Mouse (Mus musculus) midbrain, embryonic 12.5 days (tissue): Measurements from ENCODE around the gene Abhd12. TPM values are rescaled to one million over a fixed set of nuclear protein-coding genes. Genes with fewer than 3 reads are reported as not detected.
"Not testable (repeated sequence)": the region's sequence is repeated elsewhere in the genome, so short reads cannot be mapped to it uniquely, and the experiment has no call there.

Source experiments
- ATAC-seq: fragments of 200-750 bp; cut with Nextera tagmentation; 2 replicates; pipeline ENCODE4 v1.8.0; 2017; ENCODE audit warnings: low read depth, moderate TSS enrichment, moderate library complexity; ENCODE audit not compliant: low FRiP score
- H3K27ac ChIP-seq: fragments of 300-500 bp; sonication (generic); replicated peaks from 2 replicates; pipeline ENCODE4 v1.5.1; 2016; ENCODE audit warnings: mild to moderate bottlenecking
- H3K27me3 ChIP-seq: fragments of 300-500 bp; sonication (generic); 2 replicates; pipeline ENCODE4 v1.6.1; 2016; ENCODE audit warnings: mild to moderate bottlenecking
- H3K36me3 ChIP-seq: fragments of 300-500 bp; sonication (generic); 2 replicates; pipeline ENCODE4 v1.6.1; 2016
- H3K4me1 ChIP-seq: fragments of 300-500 bp; sonication (generic); 2 replicates; pipeline ENCODE4 v1.6.1; 2016
- H3K4me2 ChIP-seq: fragments of 300-500 bp; sonication (generic); replicated peaks from 2 replicates; pipeline ENCODE4 v1.6.1; 2016; ENCODE audit warnings: mild to moderate bottlenecking, moderate library complexity
- H3K4me3 ChIP-seq: fragments of 300-500 bp; sonication (generic); 2 replicates; pipeline ENCODE4 v1.5.1; 2016; ENCODE audit warnings: mild to moderate bottlenecking
- H3K9ac ChIP-seq: fragments of 300-500 bp; sonication (generic); replicated peaks from 2 replicates; pipeline ENCODE4 v1.6.1; 2016; ENCODE audit warnings: mild to moderate bottlenecking, moderate library complexity
- H3K9me3 ChIP-seq: fragments of 300-500 bp; sonication (generic); 2 replicates; pipeline ENCODE4 v1.6.1; 2016; ENCODE audit warnings: mild to moderate bottlenecking
- WGBS: fragments of 180-500 bp; shearing (Covaris S2); methylation state at CpG from one replicate; pipeline ENCODE4 v1.1.7; 2016; 5-methylcytosine and 5-hydroxymethylcytosine counted together
- polyA plus RNA-seq: library from polyadenylated mRNA; unstranded; fragments of >200 nt; fragmentation: Nextera tagmentation; extraction: Ambion mirVana; gene quantifications from 2 replicates; pipeline ENCODE4 v1.2.1, GENCODE M21; 2016

The Abhd12 gene
- polyA plus RNA-seq, result 59.5 and 65.5 TPM in 2 replicates

- H3K4me1 ChIP-seq, result peaks cover 18% of the 10 kb centered on the region
- peak within 1 kb of the TSS; percentile 89 for H3K4me2 ChIP-seq
- peak; percentile 98 for ATAC-seq
- WGBS, result under 1% methylated on average over 68 of the region's 72 CpGs
- no peaks in the 10 kb centered on the region for H3K27me3 ChIP-seq
- peaks cover 7% of the 10 kb centered on the region; the same call in 1 of the 2 replicates for H3K36me3 ChIP-seq
- peak within 1 kb of the TSS; percentile 89 for H3K27ac ChIP-seq
- H3K9me3 ChIP-seq, result no peaks in the 10 kb centered on the region
- H3K4me3 ChIP-seq, result peak within 1 kb of the TSS; percentile 92
- peak within 1 kb of the TSS; percentile 92 for H3K9ac ChIP-seq
Measured at GRCm38 (mm10) chr2:150904272-150904935, at the start of gene Abhd12. Gene Abhd12, minus strand, starts transcription at chr2:150904741.

DNA sequence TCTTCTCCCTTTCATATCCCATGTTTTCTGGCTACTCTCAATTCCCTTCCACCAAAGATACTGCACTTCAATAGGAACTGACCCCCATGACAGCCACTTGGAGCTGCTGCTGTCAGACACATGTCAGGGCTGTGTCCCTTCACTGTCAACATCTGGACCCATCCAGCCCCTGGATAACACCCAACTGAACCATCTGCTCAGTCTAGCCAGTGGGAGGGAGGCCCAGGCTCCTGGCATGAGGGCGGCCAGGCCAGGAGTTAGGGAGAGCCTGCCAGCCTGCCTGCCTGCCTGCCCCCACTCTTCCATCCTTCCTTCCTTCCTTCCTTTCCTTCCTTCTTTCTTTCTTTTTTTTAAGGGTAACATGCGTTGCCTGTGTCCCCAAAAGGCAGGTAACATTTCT lies 46.7 kb upstream of the Abhd12 start:
- Histone ChIP-seq H3K4me1 (no peaks in the 10 kb centered on the region), H3K4me3 (no peak overlapping the region), H3K9me3 (no peaks in the 10 kb centered on the region), H3K27ac (no peak overlapping the region), H3K36me3 (peaks cover 61% of the 10 kb centered on the region), H3K4me2 (no peak overlapping the region), H3K27me3 (no peaks in the 10 kb centered on the region), H3K9ac (no peak overlapping the region)
- WGBS, result 97% methylated on average over 2 of the region's 2 CpGs
- no peak for ATAC-seq

GRCm38 (mm10) chr2:150950056-150950455 lies 45.5 kb upstream of the Abhd12 start:
- Histone ChIP-seq H3K4me3 (no peak overlapping the region), H3K9ac (no peak overlapping the region), H3K27me3 (no peaks in the 10 kb centered on the region), H3K27ac (no peak overlapping the region), H3K9me3 (no peaks in the 10 kb centered on the region), H3K4me2 (no peak overlapping the region), H3K4me1 (no peaks in the 10 kb centered on the region), H3K36me3 (peaks cover 59% of the 10 kb centered on the region)
- no peak for ATAC-seq
- WGBS, result 93% methylated on average over 6 of the region's 6 CpGs

GRCm38 (mm10) chr2:150949652-150950051 lies 45.1 kb upstream of the Abhd12 start:
- H3K36me3 ChIP-seq, result peaks cover 58% of the 10 kb centered on the region

GRCm38 (mm10) chr2:150948786-150949185 lies 44.2 kb upstream of the Abhd12 start:
- no peak overlapping the region for H3K4me2 ChIP-seq
- no peaks in the 10 kb centered on the region for H3K9me3 ChIP-seq
- no peak overlapping the region for H3K27ac ChIP-seq
- no peak overlapping the region for H3K9ac ChIP-seq
- no peaks in the 10 kb centered on the region for H3K4me1 ChIP-seq
- H3K36me3 ChIP-seq, result peaks cover 65% of the 10 kb centered on the region
- no peak overlapping the region for H3K4me3 ChIP-seq
- WGBS, result 93% methylated on average over 5 of the region's 5 CpGs
- H3K27me3 ChIP-seq, result no peaks in the 10 kb centered on the region
- no peak for ATAC-seq

More at GRCm38 (mm10) chr2:150949652-150950051, 45.1 kb upstream of the Abhd12 start:
- Histone ChIP-seq H3K27ac (no peak overlapping the region), H3K9me3 (no peaks in the 10 kb centered on the region), H3K9ac (no peak overlapping the region), H3K4me2 (no peak overlapping the region), H3K27me3 (no peaks in the 10 kb centered on the region), H3K4me3 (no peak overlapping the region), H3K4me1 (no peaks in the 10 kb centered on the region)
- 89% methylated on average over 3 of the region's 3 CpGs for WGBS
- no peak for ATAC-seq

DNA sequence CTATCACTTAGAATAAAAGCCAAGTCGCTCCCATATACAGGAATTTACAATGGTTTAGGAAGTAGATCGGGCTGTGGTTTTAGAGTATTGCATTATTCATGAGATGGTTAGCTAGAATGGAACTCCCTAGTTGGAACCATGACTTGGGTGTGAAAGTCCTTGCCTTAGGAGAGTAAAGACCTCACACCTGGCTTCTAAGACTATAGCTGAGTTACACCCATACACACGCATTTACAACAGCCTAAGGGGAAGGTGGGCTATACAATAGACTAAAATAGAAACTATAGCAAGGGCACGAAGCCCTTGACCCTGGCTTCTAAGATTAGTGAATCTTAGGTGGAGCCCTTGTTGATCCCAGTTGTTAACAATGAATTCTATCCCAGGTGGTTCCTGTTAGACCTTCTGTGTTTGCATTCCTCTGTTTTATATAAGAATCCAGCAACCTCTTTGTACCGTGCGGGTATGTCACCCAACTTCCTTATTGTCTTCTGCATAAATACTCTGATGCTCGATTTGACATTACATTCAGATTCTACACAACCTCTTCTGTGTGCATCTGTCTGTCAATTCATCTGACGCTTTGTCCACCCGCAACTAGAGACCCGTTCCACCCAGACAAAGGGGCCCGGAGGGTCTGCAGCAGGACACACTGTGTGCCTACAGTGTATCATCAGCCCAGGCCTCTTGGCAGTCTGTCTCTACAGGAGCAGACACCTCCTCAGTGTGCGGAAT lies 43.5 kb upstream of the Abhd12 start:
- not testable (repeated sequence) for H3K9ac ChIP-seq, H3K4me1 ChIP-seq, H3K9me3 ChIP-seq, H3K4me2 ChIP-seq, H3K27ac ChIP-seq, H3K4me3 ChIP-seq, H3K27me3 ChIP-seq, ATAC-seq
- WGBS, result 91% methylated on average over 12 of the region's 12 CpGs
- H3K36me3 ChIP-seq, result peaks cover 68% of the 10 kb centered on the region

- peaks cover 69% of the 10 kb centered on the region for H3K36me3 ChIP-seq
- 97% methylated on average over 5 of the region's 5 CpGs for WGBS
Measured at GRCm38 (mm10) chr2:150947341-150947740, 42.8 kb upstream of the Abhd12 start.

GRCm38 (mm10) chr2:150944017-150944416 lies 39.5 kb upstream of the Abhd12 start:
- no peak overlapping the region for H3K4me3 ChIP-seq
- ATAC-seq, result no peak
- WGBS, result 95% methylated on average over 5 of the region's 5 CpGs

More at GRCm38 (mm10) chr2:150947341-150947740, 42.8 kb upstream of the Abhd12 start:
- H3K4me3 ChIP-seq, H3K27me3 ChIP-seq, H3K4me2 ChIP-seq, H3K9ac ChIP-seq, ATAC-seq, H3K9me3 ChIP-seq, H3K4me1 ChIP-seq, H3K27ac ChIP-seq: not testable (repeated sequence)

DNA sequence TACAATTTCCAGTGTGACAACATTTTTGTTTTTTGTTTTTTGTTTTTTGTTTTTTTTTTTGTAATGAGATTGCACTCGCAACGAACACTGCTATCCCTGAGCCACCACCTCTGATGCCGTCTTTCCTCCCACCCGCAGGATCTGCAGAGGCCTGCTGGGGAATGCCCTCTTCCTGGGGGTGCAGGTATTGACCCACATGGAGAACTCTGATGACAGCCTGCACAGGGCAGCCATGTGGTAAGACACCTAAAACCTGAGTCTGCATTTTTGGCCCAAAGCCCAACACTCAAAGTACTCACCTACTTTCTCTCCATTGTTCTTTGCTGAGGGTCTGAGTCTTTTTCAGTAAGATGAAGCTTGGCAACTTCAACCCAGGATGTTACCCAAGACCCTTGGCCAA lies 30.1 kb upstream of the Abhd12 start:
- Histone ChIP-seq H3K27me3 (no peaks in the 10 kb centered on the region), H3K4me2 (no peak overlapping the region), H3K9ac (no peak overlapping the region), H3K36me3 (peaks cover 64% of the 10 kb centered on the region), H3K4me1 (no peaks in the 10 kb centered on the region), H3K27ac (no peak overlapping the region), H3K4me3 (no peak overlapping the region), H3K9me3 (no peaks in the 10 kb centered on the region)
- ATAC-seq, result no peak
- WGBS, result 91% methylated on average over 4 of the region's 4 CpGs

More at GRCm38 (mm10) chr2:150944017-150944416, 39.5 kb upstream of the Abhd12 start:
- Histone ChIP-seq H3K9ac (no peak overlapping the region), H3K9me3 (no peaks in the 10 kb centered on the region), H3K27ac (no peak overlapping the region), H3K4me2 (no peak overlapping the region), H3K36me3 (peaks cover 40% of the 10 kb centered on the region), H3K27me3 (no peaks in the 10 kb centered on the region), H3K4me1 (no peaks in the 10 kb centered on the region)

GRCm38 (mm10) chr2:150933482-150933881 lies 28.9 kb upstream of the Abhd12 start:
- ATAC-seq, result no peak
- H3K4me2 ChIP-seq, result no peak overlapping the region
- WGBS, result 83% methylated on average over 19 of the region's 19 CpGs
- H3K9me3 ChIP-seq, result no peaks in the 10 kb centered on the region
- no peak overlapping the region for H3K4me3 ChIP-seq
- H3K27me3 ChIP-seq, result no peaks in the 10 kb centered on the region
- peaks cover 64% of the 10 kb centered on the region for H3K36me3 ChIP-seq
- no peak overlapping the region for H3K9ac ChIP-seq
- no peaks in the 10 kb centered on the region for H3K4me1 ChIP-seq
- H3K27ac ChIP-seq, result no peak overlapping the region

DNA sequence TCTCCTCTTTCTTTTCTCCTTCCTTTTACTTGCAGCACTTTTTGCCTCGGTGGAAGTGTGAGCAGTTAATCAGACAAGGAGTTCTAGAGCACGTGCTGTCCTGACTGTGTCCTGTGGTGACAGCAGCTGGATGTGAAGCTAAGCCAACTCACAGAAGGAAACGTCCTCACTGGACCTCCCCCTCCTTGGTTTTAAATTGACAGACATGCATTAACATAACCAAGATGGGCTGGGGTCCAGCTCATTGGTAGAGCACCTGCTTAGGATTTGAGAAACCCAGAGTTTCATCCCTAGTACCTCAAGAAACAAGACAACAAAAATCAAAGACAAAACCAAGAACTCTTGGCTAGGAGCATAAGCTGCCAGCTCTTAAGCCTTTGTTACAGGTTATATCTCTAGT lies 26.3 kb upstream of the Abhd12 start:
- no peaks in the 10 kb centered on the region for H3K4me1 ChIP-seq
- H3K9me3 ChIP-seq, result no peaks in the 10 kb centered on the region
- H3K4me3 ChIP-seq, result no peak overlapping the region
- H3K27ac ChIP-seq, result no peak overlapping the region
- no peak overlapping the region for H3K9ac ChIP-seq
- ATAC-seq, result no peak
- no peaks in the 10 kb centered on the region for H3K27me3 ChIP-seq
- no peak overlapping the region for H3K4me2 ChIP-seq
- H3K36me3 ChIP-seq, result peaks cover 59% of the 10 kb centered on the region
- WGBS, result 84% methylated on average over 3 of the region's 3 CpGs

DNA sequence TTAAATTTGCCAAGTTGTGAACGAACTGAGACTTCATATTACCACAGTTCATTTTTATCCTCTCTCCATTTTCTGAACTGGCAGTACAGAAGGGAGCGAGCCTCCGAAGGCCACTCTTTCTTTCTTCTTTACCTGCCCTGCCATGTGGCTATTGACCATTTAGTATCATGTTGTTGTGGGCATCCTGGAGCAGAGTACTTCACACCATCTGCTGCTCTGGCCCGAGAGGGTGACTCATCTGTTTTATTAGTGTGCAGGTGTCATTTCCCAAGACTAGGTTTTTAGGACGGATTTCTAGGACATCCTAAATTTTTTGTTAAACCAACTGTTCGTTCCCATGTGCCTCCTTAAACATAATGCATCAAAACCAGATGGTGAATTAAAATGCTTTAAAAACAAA lies 24.6 kb upstream of the Abhd12 start:
- H3K9ac ChIP-seq, result no peak overlapping the region
- no peaks in the 10 kb centered on the region for H3K9me3 ChIP-seq
- no peaks in the 10 kb centered on the region for H3K27me3 ChIP-seq
- H3K27ac ChIP-seq, result no peak overlapping the region
- 88% methylated on average over 6 of the region's 6 CpGs for WGBS
- H3K4me1 ChIP-seq, result no peaks in the 10 kb centered on the region
- ATAC-seq, result no peak
- no peak overlapping the region for H3K4me2 ChIP-seq
- peaks cover 53% of the 10 kb centered on the region for H3K36me3 ChIP-seq
- H3K4me3 ChIP-seq, result no peak overlapping the region
